Mouse (Mus musculus) layer of hippocampus, postnatal 14 days (tissue): ENCODE data around the gene Asic2. TPM values are rescaled to one million over a fixed set of nuclear protein-coding genes. Genes with fewer than 3 reads are reported as not detected.

Source experiments
- DNase-seq, 2 experiments: peaks; one replicate each; pipeline ENCODE4 v3.0.0; 2021 to 2022; ENCODE audit warnings: low spot score in 2 of 2, mixed read lengths in 1 of 2
- total RNA-seq, 2 experiments: library from RNA; stranded (reverse); gene quantifications; 2 replicates each; pipeline ENCODE4 v1.2.3; 2021

Asic2 gene
- total RNA-seq, 2 experiments from 2014 or later = 56.0 to 64.3 TPM

- no peak for DNase-seq
Observed at GRCm38 (mm10) chr11:80958086-80958671, 1010.1 kb downstream of the Asic2 start.

DNA sequence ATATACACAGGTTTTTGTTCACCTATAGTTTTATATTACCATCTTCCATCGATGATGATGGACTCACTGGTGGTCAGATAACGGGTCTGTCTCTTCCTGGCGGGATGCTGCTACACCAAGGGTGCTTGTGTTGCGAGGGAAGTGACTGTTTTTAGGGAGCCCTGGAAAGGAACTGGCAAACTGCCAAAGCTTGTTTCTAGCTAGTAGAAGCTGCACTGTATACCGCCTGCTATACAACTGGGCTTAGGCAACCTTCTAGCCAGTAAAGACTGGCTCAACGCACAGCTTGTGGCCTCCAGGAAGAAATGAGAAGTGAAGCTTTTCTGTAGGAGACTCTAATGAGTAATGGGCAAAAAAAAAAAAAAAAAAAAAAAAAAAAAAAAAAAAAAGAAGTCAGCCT is 1012.3 kb downstream of the Asic2 start:
- no peak for DNase-seq

DNA sequence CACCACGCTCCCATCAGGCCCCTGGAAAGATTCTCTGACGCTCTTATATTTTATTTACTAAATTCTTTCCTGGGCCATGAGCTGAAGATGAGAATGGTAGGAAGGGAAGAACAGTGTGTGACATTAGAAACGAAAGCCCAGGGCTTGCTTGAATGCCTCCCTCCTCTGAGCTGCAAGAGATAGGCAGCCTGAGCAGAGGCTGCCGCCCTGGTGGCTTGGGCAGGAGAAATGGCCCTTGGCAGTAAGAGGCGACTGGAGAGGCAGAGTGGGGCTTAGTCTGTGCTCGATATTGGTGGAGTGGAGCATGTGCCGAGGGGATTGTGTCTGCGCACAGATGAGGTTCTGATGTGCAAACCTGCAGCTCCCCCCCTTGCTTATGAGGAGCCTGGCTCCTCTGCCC is 1014.1 kb downstream of the Asic2 start:
- DNase-seq = no peak

DNA sequence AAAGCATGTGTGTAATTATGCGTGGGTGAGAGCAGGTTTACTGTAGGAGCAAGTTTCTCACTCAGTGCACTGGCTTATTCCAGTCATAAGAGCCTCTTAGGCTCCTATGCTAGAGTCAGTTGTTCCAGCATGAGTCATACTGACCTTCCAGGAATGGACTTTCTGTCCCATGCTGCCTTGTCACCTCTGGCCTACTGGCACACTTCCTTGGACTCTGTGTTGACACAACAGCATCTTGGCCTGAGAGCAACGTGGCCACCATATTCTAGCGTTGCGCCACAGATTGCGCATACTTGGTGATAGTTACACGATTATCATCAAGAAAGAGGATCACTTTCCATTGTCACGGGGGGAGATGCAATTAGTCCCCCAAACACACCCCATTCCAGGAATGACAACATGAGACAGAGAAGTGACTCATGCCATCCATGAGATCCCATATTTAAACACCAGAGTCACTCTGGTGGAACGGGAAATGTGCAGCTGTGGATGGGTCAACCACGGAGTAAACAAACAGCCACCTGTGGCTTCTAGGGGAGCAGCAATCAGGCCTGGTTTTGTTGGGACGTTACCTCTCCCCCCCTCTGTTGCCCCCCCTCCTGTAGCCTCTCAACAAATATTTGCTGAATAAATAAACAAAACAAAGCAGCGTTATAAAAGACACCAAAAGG is 1019.1 kb downstream of the Asic2 start:
- DNase-seq = no peak

GRCm38 (mm10) chr11:80948103-80948502 is 1020.2 kb downstream of the Asic2 start:
- no peak for DNase-seq

- DNase-seq = no peak
Observed at GRCm38 (mm10) chr11:80946163-80946562, 1022.1 kb downstream of the Asic2 start.

DNA sequence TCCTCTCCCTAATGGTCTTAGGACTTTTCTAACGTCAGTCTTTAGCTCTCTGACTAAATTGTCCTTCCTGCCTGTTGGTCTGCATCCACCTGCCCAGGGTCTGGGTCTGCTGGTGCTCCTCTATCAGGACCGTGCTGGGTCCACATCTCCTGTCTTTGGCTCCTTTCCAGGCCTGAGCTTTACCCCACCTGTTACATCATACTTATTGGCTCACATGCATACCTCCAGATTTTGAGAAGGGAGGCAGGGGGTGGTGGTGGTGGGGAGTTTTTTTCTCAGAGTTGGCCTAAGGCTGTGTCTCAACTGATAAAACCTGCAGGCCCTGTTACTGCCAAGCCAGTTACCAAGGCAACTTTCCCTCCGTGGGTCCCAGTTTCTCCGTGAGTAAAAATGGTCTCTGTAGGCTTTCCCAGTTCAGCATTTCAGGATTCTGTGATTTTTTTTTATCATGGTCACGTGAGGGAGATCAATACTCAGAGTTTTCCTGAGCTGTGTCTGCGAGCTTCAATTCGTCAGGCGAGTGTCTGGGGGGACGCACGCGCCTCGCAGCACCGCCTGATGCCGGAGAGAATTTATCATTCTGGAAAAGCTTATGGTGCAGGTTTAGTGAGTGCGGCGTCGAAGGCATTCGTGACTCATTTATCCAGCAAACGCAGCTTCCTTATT is 1044.8 kb downstream of the Asic2 start:
- DNase-seq = peak; percentile 28 to 41

DNA sequence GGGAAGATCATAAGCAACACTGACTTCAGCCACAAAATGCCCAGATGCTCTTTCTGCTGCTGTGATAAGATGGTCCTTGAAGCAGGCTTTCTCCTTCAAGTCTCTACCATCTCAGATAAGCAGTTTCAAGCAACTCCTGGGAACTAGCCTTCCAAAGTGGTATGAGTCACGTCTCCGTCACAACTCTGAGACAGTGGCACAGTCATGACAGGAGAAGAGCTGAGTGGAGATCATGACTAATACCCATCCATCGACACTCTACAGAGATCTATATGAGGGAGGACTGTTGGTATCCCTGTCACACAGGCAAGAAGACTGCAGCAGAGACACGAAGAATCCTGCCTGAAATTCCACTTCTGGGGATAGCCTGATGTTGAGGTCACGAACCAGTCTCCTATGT is 1049.9 kb downstream of the Asic2 start:
- DNase-seq = no peak

GRCm38 (mm10) chr11:80917688-80918087 is 1050.6 kb downstream of the Asic2 start:
- DNase-seq = no peak

- peak; percentile 28 to 31 for DNase-seq
Observed at GRCm38 (mm10) chr11:80913408-80914024, 1054.7 kb downstream of the Asic2 start.

DNA sequence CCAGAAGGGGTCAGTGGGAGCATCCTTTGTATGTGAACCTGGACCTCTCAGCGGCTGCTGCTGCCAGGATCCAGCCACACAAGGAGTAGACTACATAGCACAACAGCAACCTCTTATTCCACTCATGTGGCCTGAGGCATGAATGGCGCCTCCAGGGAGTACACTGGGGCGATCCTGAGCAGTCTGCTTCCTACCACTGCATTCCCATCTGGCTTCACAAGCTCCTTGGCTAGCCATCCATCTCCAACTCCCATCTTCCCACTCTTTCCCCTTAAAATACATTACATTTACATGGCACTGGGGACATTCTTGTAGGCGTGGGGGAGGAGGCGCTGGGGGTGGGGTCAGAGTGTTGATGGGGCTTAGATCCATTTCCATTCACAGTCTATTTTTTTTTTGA is 1055.5 kb downstream of the Asic2 start:
- no peak for DNase-seq

- DNase-seq = no peak
Observed at GRCm38 (mm10) chr11:80907820-80908219, 1060.4 kb downstream of the Asic2 start.

DNA sequence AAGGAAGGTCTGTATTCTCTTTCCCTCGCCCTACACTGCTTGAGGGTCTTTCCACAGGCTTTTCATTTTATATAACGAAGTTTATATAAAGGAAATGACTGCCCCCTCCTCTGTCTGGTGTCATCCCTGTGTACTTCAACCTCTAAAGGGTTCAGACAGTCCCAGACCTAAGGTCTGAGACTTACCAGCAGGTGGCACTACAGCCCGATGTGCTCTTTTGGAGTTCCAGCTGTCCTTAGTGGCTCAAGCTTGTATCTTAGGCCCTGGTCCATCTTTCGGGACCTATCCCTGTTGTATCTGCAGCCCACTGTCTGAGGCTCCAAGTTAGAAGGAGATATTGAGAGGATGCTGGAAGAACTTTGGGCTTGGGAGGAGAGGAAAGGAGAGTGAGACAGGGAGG is 1061.8 kb downstream of the Asic2 start:
- DNase-seq = peak; percentile 45 to 69

- DNase-seq = no peak
Observed at GRCm38 (mm10) chr11:80904559-80904958, 1063.7 kb downstream of the Asic2 start.

GRCm38 (mm10) chr11:80903426-80903825 is 1064.8 kb downstream of the Asic2 start:
- DNase-seq = no peak

- DNase-seq = no peak
Observed at GRCm38 (mm10) chr11:80902664-80903063, 1065.6 kb downstream of the Asic2 start.

- DNase-seq = no peak
Observed at GRCm38 (mm10) chr11:80900555-80900954, 1067.7 kb downstream of the Asic2 start.

GRCm38 (mm10) chr11:80895853-80896252 is 1072.4 kb downstream of the Asic2 start:
- peak in 1 of 2 experiments; percentile 52 for DNase-seq

- no peak for DNase-seq
Observed at GRCm38 (mm10) chr11:80889336-80890063, 1078.8 kb downstream of the Asic2 start.

- no peak for DNase-seq
Observed at GRCm38 (mm10) chr11:80887021-80887420, 1081.2 kb downstream of the Asic2 start.

GRCm38 (mm10) chr11:80886365-80886764 is 1081.9 kb downstream of the Asic2 start:
- no peak for DNase-seq
